10 mouse cellular contexts compared by ENCODE assay signal in the genomic region with DNA sequence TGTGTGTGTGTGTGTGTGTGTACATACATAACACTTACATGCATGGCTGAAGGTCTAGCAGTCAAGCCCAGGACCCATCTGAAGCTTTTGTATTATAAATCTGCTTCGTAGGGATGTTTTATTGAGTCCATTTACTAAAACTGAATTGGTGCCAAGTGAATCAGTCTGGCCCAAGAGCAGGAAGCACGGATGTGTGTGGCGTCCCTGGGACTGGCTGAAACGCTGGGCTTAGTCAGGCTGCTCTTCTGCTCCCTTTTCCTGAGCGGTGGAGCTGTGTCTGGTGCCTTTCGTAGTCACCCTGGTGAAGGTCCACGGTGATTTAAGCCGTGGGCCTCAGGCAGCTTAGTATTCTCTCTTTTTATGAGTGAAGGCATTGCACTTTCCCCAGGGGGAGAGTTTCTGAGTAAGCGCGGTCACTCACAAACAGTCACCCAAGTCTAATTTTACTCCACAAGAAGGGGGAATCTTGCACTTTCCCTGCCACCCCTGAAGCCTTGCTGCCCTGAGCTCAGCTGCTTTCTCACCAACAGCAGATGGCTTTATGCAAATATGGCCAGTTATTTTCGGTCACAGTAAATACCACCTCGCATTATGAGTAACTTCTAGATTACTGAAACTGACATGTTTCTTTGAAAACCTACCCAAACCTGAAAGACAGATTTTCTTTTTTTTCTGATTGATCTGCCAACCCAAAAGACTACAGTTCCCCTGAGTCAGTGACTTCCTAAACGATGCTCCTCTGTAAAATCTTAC.
DNase-seq lines count a peak whose midpoint lies in the region; ATAC-seq lines count a peak whose summit lies in the region.
"Had no signal": no experiment of that assay in that cellular context is flagged by ENCODE, and none has a peak within 500 bp of the region (broad histone marks: within the 10 kb centered on the region; RNA-seq: fewer than 3 reads in every experiment).

No protein-coding gene starts in this region.

- peak; percentile 90 for DNase-seq in heart, adult 11 months
- DNase-seq in heart, adult 8-10 months (ENCODE audit: low spot score) = no peak
- peak; percentile 37 for DNase-seq in right cerebral cortex, adult 18-20 months
- DNase-seq in right cerebral cortex, postnatal 25 days = no peak
- DNase-seq in heart, postnatal 10 days = peak; percentile 24 to 29
- peak; percentile 15 for DNase-seq in skeletal muscle tissue, adult 2 months (ENCODE audit: low read depth, low spot score)
- no peak for DNase-seq in thymus, postnatal 10 days (ENCODE audit: low spot score in 2 of 2)
- DNase-seq: embryo, embryonic 11 days had no signal

- intact Hi-C loops in heart, postnatal 10 days (cut with DNase I) = no loop called here

- no peak for ATAC-seq in inflammation-experienced regulatory T-cells, adult 6 months
- ATAC-seq: Patski had no signal

Comparison
In these comparisons a context has a peak if more than half of its experiments do, and no peak if none do; other contexts are left out.
1. DNase-seq: peak in heart, adult 11 months (single experiment), right cerebral cortex, adult 18-20 months (single experiment), heart, postnatal 10 days (2 of 2) and skeletal muscle tissue, adult 2 months (single experiment); none in heart, adult 8-10 months (single experiment), right cerebral cortex, postnatal 25 days (single experiment) and thymus, postnatal 10 days (0 of 2).